Mouse (Mus musculus) c-Kit-positive CD71-negative TER-119-negative erythroid progenitor cells, embryonic 14.5 days (primary cell): Measurements from ENCODE around the gene Peak1.

Experiments
- DNase-seq: peaks from one replicate; pipeline ENCODE4 v3.0.0-alpha.2; 2013; ENCODE audit warnings: low read depth

Gene Peak1

DNA sequence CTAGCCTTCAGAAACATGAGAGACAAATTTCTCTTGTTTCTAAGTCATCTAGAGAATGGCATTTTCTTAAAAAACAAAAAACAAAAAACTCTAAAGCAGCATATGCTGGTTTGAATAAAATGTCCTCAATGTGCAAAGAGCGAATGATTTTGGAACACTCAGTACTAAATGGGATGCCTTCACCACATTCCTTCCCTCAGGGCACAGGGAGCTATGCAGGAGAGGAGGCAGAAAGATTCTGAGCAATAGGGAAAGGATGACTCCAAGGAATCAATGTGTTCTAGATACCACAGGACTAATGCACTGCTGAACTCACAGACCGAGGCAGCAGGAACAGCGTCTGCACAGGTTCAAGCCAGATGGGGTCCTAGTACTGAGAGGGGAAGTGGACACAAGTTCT is 103.5 kb downstream of the Peak1 start:
- DNase-seq, result no peak

GRCm38 (mm10) chr9:56309079-56309478 is 108.8 kb downstream of the Peak1 start:
- DNase-seq, result no peak

DNA sequence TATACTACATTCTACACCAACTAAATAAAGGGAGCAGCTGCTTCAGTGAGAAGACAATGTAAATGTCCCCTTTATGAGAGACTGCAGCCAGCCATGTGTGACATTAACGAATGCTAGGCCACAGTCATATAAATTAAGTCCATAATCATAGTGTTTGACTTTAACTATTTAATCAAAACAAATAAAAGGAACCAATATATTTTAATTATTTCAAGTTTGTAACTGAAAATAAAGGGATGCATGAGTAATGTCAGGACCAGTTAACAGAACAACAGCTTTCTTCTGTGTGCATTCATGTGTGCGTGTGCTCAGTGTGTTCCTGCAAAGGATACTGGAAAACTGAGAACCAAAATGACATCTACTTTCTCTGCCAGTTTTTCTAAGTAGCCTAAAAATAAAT is 113.3 kb downstream of the Peak1 start:
- no peak for DNase-seq

GRCm38 (mm10) chr9:56302921-56303465 is 114.9 kb downstream of the Peak1 start:
- DNase-seq, result no peak

DNA sequence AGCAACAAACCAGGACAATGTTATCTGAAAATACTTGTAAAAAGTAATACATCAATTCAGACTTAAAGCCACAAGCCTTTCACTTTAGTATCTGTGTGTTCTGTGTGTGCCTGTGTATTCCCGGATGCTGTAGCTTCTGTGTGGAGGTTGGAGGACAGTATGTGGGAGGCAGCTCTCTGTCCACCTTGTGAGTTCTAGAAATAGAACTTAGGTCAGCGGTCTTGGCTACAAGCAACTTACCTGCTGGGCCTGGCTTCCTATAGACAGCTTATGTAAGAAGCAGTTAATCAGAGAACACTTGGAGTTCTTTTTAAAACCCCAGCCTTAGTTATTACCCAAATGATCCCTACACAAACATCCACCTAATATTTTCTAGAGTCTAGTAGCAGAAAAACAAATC is 127.8 kb downstream of the Peak1 start:
- no peak for DNase-seq

DNA sequence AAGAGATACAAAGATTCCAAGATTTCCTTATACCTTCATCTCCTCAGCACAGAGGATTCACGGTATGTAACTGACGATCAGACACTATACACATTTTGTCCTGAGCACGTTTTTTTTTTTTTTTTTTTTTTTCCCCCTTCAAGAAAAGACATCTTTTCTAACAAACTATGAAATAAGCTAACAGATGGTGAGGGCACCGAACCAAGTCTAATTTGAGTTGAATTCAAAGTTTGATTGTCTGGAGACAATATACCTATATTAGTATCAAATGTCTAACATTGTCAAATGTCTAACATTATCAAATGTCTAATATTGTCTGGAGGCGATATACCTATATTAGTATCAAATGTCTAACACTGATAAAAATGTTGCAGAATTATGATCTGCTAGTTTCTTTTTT is 135.4 kb downstream of the Peak1 start:
- no peak for DNase-seq

- DNase-seq, result no peak
Measured at GRCm38 (mm10) chr9:56273576-56273975, 144.3 kb downstream of the Peak1 start.

DNA sequence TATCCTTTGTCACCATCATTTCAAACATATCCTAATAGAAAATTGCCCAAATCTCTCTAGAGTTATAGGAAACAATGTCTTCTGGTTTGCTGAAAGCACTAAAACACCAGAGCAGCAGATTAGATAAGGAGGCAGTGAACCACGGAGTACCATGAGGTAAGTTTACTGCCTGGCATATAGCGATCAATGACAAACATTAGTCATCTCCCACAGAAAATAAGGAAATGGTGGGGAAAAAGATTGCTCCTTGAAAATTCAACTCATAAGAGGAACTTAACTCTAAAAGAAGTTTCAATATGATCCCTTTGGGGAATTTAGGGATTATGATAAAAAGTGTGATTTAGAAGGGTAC is 145.6 kb downstream of the Peak1 start:
- DNase-seq, result no peak

DNA sequence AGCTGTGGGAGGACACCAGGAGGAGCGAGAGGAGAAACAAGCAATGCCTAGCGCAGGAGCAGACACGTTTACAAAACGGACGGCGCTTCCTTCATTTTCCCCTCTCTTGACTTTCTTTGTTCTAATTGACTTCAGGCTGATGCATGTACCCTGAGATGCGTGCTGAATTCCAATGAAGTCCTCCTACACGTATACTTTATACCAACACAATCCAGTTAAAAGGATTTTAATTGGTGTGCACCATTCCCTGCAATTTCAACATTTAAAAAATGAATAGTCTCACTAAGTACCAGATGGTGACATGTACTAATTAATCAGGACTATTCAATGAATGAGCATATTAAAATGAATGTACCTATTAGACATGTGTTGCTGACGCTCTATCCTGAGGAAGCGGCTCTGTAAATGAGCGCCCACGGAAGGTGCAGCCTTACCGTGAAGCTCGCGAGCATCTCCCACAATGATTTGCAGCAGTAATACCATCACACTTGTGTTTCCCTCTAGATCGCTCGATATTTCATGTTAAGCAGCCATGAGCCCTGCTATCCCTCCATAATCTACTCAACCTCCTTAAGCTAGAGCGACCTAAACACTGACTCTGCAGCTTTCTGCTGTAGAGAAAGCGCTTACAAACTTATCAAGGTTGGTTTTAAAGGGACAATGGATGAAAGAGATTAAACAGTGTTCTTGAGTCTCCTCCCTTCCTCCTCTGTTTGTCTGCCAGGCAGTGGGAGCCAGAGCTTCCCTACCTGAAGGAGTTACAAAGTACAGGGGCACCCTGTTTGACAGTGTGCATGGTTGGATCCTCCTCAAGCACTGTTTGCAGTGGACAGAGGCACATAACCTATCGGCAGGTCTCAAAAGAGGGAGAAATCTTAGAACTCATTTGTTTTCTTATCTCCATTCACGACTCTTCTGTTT is 146.3 kb downstream of the Peak1 start:
- DNase-seq, result no peak

DNA sequence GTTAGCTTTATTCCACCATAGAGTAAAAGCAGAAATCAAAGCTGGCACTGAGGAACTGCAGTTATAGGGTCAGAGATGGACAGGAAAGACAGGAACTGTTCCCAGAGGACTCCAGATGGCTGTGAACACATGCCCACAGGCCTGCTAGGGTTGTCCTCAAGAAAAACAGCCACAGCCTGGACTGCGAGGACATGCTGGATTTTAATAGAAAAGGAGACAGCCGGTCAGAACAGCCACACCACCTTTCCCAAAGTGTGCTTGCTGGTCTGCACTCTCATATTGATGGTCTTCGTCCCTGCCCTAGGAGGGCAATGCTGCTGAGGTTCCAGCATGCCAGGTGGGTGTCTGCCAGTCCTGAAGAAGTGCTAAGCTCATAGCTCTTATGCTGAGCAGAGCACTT is 148.8 kb downstream of the Peak1 start:
- no peak for DNase-seq

GRCm38 (mm10) chr9:56266200-56266815 is 151.6 kb downstream of the Peak1 start:
- DNase-seq, result no peak

- DNase-seq, result no peak
Measured at GRCm38 (mm10) chr9:56265460-56266199, 152.2 kb downstream of the Peak1 start.

DNA sequence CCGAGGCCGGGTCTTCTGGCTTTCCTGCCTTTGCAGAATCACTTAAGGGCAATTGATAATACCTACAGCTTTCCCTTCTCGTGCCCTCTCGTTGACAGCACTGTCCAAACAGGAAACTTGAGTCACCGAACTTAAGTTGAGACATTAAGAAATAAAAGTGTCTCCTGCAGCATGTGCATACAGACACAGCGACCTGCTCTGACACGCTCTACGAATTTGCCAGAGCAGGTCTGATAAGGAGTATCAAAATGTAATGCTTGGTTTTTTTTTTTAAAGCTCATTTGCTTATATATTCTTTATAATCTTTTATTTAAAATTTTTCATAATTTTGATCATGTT is 152.9 kb downstream of the Peak1 start:
- DNase-seq, result peak; percentile 16

DNA sequence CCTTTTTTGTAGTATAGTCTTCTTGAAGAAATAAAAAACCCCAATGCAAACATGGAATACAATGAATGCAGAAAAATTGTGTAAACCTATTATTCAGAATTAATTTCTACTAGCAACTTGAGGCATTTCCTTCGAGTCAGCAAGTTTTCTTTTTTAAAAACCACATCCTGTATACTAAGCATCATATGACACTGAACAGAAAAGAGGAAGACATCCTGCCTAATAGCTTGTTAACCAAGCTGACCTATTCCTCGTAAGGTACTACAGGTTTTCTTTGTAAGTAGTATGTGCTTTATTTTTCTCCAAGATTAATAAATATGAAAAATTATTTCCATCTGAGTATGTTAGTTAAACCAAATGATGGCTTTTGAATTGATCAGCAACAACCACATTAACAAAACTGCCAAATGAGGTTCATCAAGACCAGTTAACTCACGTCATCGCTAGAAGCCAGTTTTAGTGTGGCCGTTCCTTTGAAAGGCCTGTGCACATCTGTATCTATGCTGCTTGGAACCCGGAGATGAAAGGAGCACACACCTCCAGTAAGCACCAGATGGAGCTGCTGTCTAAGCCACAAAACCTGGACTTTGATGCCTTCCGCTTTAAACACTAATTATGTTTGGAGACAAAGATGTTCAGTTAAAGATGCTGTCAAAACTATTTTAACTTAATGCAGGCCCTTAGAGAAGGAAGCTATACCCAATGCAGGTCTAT is 153.4 kb downstream of the Peak1 start:
- peak; percentile 14 for DNase-seq

GRCm38 (mm10) chr9:56263055-56263454 is 154.8 kb downstream of the Peak1 start:
- DNase-seq, result no peak

DNA sequence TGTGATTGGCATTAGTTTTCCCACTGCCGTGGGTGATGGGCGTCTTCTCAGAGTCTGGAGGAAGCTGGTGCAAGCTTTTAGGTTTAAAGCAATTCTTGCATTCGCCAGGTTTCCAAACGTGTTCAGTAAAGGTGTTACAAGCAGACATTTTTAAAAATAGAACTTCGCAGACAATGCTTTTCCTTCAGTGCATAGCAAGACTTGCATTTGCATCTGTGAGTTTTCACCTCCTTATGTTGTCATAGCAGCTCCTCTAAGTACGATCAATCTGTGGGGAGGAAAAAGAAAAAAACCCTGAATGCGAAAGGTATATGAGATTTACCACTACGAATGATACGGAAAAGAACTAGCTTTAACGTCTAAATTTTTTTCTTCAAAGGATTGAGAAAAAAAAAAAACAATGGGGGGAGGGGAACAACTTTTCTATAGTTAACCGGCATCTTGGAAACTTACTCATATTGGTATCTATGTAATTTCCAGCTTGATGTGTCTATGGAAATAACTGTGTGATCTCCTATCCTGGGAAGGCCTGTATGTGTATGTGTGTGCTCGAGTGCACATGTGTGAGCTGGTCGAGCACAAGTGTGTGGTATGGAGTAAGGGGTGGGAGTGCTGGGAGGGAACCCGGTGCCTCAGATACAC is 157.3 kb downstream of the Peak1 start:
- no peak for DNase-seq

DNA sequence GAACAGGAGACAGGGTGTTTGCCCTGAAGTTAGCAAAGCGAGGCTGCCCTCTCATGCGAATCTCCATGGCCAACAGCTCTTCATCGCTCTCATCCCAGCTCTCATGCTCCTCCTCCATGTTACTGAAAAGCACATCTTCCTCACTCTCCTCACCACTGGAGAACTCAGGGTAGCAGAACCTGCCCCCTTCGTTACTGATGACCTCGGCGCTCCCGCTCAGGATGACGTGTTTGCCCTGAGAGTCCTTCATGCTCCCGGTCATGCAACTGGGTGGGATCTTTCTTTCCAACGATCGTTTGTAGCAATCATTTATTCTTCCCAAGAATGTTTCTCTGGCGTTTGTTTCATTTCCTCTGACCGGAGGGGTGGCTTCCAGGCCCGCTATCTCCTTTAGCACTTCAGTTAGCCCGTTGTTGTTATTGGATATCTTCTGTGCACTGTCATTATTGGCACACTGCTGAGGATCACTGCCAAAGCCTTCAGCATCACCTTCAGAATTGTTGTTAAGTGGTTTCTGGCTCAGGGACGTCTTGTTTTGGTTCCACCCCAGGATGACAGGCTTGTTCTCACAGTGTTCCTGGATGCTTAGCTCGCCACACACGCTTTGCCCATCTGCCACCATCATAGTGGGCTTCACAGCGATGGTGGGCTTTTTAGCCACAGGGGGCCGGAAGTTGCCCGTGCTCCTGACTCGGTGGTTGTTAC is 157.9 kb downstream of the Peak1 start:
- no peak for DNase-seq

- no peak for DNase-seq
Measured at GRCm38 (mm10) chr9:56258261-56258790, 159.5 kb downstream of the Peak1 start.

- DNase-seq, result no peak
Measured at GRCm38 (mm10) chr9:56257227-56258000, 160.5 kb downstream of the Peak1 start.
